Mouse (Mus musculus) bone marrow, adult 2 months (tissue): ENCODE data around the gene P2rx4. TPM values are rescaled to one million over a fixed set of nuclear protein-coding genes. Genes with fewer than 3 reads are reported as not detected.

Experiments used
- H3K27ac ChIP-seq: fragments of 200-500 bp; 2 replicates; pipeline ENCODE4 v1.5.1; 2012; ENCODE audit warnings: low read depth, mild to moderate bottlenecking, control low read depth, inconsistent platforms, low read length; ENCODE audit not compliant: control insufficient read depth, poor library complexity, insufficient read depth
- H3K4me1 ChIP-seq: fragments of 200-500 bp; 2 replicates; pipeline ENCODE4 v1.6.1; 2011; ENCODE audit warnings: low read length; ENCODE audit not compliant: control insufficient read depth, insufficient read depth
- H3K4me3 ChIP-seq: fragments of 200-500 bp; replicated peaks from 2 replicates; pipeline ENCODE3; 2011; ENCODE audit warnings: mild to moderate bottlenecking, low read depth, low read length, control low read depth; ENCODE audit not compliant: control insufficient read depth
- CTCF ChIP-seq: fragments of 200-500 bp; IDR thresholded peaks from 2 replicates; pipeline ENCODE4 v1.5.1; 2011; ENCODE audit warnings: low read length, control low read depth; ENCODE audit not compliant: control insufficient read depth, insufficient read depth
- POLR2A ChIP-seq: fragments of 200-500 bp; IDR thresholded peaks from 2 replicates; pipeline ENCODE4 v1.6.1; 2011; ENCODE audit warnings: low read depth, mild to moderate bottlenecking, control low read depth, low read length, borderline replicate concordance; ENCODE audit not compliant: control insufficient read depth
- WGBS: fragments of 180-500 bp; shearing (Covaris S2); methylation state at CpG from one replicate; pipeline ENCODE4 v1.1.7; 2018; 5-methylcytosine and 5-hydroxymethylcytosine counted together
- polyA plus RNA-seq: library from polyadenylated mRNA; stranded (reverse); fragments of >200 nt; gene quantifications from 2 replicates; pipeline ENCODE4 v1.2.4, GENCODE M21; 2011; ENCODE audit warnings: low replicate concordance; ENCODE audit not compliant: missing spikeins, insufficient read depth, insufficient read length

The P2rx4 gene
- polyA plus RNA-seq, 1 experiment = 23.7 TPM

DNA sequence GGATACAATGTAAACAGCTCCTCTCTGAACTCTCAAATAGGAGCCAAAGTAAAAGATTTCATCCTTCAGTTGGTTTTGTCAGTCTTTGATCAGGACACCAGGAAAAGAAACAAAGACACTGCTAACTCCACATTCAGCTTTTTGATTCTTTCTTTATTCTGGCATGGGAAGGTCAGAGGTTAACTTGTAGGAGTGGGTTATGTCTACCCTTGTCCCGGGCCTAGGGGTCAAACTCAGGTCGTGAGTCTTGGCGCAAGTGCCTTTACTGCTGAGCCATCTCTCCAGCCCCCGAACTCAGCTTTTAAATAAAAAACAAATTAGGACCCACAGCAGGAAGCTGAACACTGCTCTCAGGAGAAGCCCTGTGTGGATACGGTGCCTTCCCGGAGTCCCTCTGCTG lies 48.8 kb downstream of the P2rx4 start:
- H3K4me3 ChIP-seq = no peak overlapping the region
- H3K4me1 ChIP-seq = peaks cover 5% of the 10 kb centered on the region; the same call in 1 of the 2 replicates
- WGBS = 93% methylated on average over 6 of the region's 6 CpGs
- no peak for TF ChIP-seq POLR2A
- TF ChIP-seq CTCF = no peak
- no peak overlapping the region for H3K27ac ChIP-seq

DNA sequence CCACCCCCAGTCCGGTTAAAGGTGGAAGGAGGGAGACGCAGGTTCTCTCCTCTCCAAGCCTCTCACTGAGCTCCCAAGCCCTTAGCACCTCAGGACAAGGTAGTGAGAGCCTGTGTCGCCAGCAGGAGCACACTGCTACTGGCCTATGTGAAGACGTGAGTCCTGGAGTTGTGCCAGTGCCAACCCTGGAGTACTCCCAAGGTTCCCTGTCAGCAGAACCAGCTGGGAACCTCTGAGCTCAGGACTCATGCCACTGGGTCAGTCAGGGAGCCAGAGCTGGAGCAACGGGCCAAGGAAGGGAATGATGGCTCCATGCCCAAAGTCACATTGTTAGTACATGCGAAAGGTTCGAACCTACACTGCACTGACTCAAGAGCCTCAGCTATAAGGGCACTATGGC lies 49.3 kb downstream of the P2rx4 start:
- peaks cover 5% of the 10 kb centered on the region; the same call in 1 of the 2 replicates for H3K4me1 ChIP-seq
- 95% methylated on average over 7 of the region's 7 CpGs for WGBS
- no peak overlapping the region for H3K4me3 ChIP-seq
- no peak overlapping the region for H3K27ac ChIP-seq
- TF ChIP-seq CTCF (no peak), POLR2A (no peak)

GRCm38 (mm10) chr5:122763271-122764031 lies 56.1 kb downstream of the P2rx4 start:
- H3K27ac ChIP-seq = no peak overlapping the region; the same call in 1 of the 2 replicates
- peaks cover 3% of the 10 kb centered on the region; the same call in 1 of the 2 replicates for H3K4me1 ChIP-seq
- WGBS = 73% methylated on average over 29 of the region's 29 CpGs
- no peak for TF ChIP-seq CTCF
- TF ChIP-seq POLR2A = 0 out of 2 replicates have a peak, but pooled peaks have one; percentile 4
- H3K4me3 ChIP-seq = no peak overlapping the region

DNA sequence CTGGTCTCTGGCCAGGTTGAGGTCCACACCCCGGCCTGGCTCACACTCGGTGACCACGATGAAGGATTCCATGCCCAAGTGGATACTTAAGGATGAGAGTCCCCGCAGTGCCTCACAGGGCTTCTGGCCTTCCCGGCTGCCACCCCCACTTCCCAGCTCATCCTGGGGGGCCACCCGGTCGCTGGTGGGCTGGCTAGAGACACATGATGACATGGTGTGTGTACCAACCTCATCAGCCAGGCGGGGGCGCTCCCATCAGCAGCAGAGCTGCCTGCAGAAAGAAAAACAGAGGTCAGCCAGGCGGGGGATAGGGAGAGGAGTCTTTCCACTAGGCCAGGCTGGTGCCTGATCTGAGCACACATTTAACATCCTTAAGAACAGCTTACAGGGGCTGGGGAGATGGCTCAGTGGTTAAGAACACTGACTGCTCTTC lies 56.7 kb downstream of the P2rx4 start:
- 82% methylated on average over 10 of the region's 10 CpGs for WGBS
- no peak overlapping the region for H3K27ac ChIP-seq
- peak; percentile 33; the same call in 1 of the 2 replicates for TF ChIP-seq CTCF
- 0 out of 2 replicates have a peak, but pooled peaks have one; percentile 2 for TF ChIP-seq POLR2A
- H3K4me3 ChIP-seq = no peak overlapping the region
- peaks cover 8% of the 10 kb centered on the region for H3K4me1 ChIP-seq

GRCm38 (mm10) chr5:122767283-122767682 lies 59.9 kb downstream of the P2rx4 start:
- WGBS = 87% methylated on average over 11 of the region's 11 CpGs
- Histone ChIP-seq H3K4me3 (no peak overlapping the region), H3K27ac (no peak overlapping the region), H3K4me1 (peaks cover 8% of the 10 kb centered on the region)
- TF ChIP-seq POLR2A (no peak), CTCF (no peak)

DNA sequence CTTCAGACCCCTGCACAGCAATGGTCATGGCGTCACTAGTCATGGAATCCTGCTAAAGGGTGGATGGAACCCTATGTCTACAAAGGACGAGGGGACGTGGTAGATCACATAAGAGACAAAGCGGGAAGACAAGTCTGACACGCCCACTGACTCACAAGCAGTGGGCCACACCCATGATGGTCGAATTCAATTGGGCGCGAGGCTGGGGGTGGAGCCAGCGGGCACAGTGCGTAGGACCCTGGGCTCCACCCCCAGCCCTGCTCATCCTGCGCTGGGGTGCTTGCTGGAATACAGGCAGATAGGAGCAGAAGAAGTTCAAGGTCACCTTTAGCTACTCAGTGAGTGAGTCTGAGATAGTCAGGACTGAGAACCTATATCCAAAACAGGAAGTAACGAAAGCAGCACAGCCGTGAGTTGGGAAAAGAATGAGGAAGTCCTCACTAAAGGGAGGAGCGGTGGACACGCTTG lies 61.8 kb downstream of the P2rx4 start:
- WGBS = 39% methylated on average over 15 of the region's 15 CpGs
- peak overlapping the region; percentile 53 for H3K27ac ChIP-seq
- TF ChIP-seq CTCF (no peak), POLR2A (no peak)
- peaks cover 8% of the 10 kb centered on the region for H3K4me1 ChIP-seq
- no peak overlapping the region for H3K4me3 ChIP-seq

GRCm38 (mm10) chr5:122770304-122770703 lies 63.0 kb downstream of the P2rx4 start:
- Histone ChIP-seq H3K27ac (peak overlapping the region; percentile 68), H3K4me1 (peaks cover 9% of the 10 kb centered on the region), H3K4me3 (no peak overlapping the region)
- 22% methylated on average over 7 of the region's 7 CpGs for WGBS
- TF ChIP-seq CTCF (no peak), POLR2A (no peak)

GRCm38 (mm10) chr5:122770806-122771261 lies 63.5 kb downstream of the P2rx4 start:
- H3K4me3 ChIP-seq = no peak overlapping the region
- 4% methylated on average over 10 of the region's 10 CpGs for WGBS
- H3K4me1 ChIP-seq = peaks cover 10% of the 10 kb centered on the region
- peak overlapping the region; percentile 68 for H3K27ac ChIP-seq
- TF ChIP-seq CTCF (no peak), POLR2A (no peak)
